Mouse (Mus musculus) c-Kit-positive CD71-negative TER-119-negative erythroid progenitor cells, embryonic 14.5 days (primary cell): ENCODE measurements around the gene Myo18a.

Experiments
- DNase-seq: peaks from one replicate; pipeline ENCODE4 v3.0.0-alpha.2; 2013; ENCODE audit warnings: low read depth

The Myo18a gene

GRCm38 (mm10) chr11:77836751-77837150 is 73.7 kb downstream of the Myo18a start:
- no peak for DNase-seq

- no peak for DNase-seq
Measured at GRCm38 (mm10) chr11:77837856-77838255, 74.8 kb downstream of the Myo18a start.

- DNase-seq = no peak
Measured at GRCm38 (mm10) chr11:77840523-77841245, 77.6 kb downstream of the Myo18a start.

DNA sequence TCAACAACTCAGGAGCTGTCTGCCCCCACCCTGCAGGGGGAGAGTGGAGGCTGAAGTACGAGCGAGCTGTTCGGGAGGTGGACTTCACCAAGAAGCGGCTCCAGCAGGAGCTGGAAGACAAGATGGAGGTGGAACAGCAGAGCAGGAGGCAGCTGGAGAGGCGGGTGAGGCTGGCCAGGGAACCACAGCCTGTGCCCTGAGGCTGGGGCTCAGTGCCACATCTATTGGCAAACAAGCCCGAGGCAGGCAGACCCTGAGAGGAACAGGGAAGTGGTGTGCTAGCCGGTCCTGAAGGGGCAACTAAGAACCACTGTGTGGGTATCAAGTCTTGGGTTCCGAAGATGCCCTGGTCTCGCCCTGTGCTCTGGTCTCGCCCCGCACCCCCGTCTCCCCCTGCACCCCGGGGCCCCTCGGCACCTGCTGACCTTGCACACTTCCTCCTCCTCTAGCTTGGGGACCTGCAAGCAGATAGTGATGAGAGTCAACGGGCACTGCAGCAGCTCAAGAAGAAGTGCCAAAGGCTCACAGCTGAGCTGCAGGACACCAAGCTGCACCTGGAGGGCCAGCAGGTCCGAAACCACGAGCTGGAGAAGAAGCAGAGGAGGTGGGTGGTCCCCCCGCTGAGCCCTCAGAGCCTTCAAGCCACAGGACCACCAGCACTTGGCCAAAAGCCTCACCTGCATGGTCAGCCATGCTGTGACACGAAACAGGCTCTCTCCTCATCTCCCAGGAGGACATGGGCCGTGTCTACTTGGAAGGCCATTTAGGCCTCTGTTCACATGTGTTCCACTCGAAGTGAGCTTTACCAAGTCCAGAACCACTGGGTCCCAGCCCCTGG is 80.2 kb downstream of the Myo18a start:
- DNase-seq = no peak

DNA sequence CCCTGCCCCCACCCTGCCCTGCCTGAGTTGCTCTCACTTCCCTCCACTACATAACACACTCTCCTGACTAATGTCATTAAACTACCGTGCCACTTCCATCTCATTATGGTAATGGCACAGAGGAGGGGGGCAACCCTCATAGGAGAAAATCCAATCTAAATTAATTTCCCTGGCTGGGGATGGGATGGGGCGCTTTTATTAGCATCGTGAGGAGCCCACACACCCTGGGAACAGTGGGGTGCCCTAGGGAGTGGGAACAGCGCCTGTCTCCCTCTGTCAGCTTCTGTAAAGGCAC is 80.8 kb downstream of the Myo18a start:
- DNase-seq = no peak

DNA sequence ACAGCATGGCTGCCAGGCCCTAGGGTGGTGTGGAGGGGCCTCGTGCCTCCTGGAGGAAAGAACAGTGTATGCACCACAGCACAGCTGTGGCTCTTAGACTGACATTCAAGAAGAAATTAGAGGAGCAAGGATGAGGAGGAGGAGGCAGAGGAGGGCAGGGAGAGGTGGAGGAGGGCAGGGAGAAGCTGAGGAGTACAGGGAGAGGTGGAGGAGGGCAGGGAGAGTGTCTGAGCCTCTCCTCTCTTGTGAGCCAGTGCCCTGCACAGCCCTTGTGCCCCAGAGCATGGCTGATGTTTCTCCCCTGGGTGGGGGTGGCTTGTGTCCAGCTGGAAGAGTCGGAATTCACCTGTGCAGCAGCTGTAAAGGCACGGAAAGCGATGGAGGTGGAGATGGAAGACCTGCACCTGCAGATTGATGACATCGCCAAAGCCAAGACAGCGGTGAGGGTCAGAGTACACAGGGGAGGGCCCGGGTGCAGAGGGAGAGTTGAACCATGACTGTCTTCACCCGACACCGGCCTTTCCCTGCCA is 84.6 kb downstream of the Myo18a start:
- no peak for DNase-seq

- no peak for DNase-seq
Measured at GRCm38 (mm10) chr11:77848131-77848530, 85.1 kb downstream of the Myo18a start.

- no peak for DNase-seq
Measured at GRCm38 (mm10) chr11:77849151-77849550, 86.1 kb downstream of the Myo18a start.

- no peak for DNase-seq
Measured at GRCm38 (mm10) chr11:77850401-77851244, 87.6 kb downstream of the Myo18a start.

DNA sequence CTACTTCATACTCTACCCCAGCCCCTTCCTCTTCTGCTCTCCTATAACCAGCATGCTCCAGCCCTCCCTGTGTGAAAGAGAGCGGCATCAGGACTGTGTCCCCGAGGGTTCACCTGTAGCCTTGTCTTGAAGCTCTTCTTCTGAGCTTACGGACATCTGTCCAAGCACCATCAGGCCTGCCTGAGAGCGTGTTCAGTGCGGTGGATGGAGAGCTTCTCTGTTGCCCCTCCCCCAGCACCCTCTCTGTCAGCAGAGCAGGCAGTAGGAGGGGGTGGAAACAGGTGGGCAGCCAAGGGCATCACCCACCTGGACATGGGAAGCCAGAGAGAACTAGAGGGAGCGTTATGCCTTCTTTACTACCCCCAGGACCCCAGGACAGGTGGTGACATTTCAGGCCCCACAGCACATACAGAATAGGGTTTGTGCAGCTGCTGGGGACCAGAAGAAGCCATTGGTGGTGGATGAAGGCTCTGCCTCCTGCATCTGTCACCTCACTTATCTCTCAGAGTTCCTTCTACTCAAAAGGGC is 88.5 kb downstream of the Myo18a start:
- DNase-seq = no peak

GRCm38 (mm10) chr11:77852195-77852594 is 89.1 kb downstream of the Myo18a start:
- DNase-seq = no peak

DNA sequence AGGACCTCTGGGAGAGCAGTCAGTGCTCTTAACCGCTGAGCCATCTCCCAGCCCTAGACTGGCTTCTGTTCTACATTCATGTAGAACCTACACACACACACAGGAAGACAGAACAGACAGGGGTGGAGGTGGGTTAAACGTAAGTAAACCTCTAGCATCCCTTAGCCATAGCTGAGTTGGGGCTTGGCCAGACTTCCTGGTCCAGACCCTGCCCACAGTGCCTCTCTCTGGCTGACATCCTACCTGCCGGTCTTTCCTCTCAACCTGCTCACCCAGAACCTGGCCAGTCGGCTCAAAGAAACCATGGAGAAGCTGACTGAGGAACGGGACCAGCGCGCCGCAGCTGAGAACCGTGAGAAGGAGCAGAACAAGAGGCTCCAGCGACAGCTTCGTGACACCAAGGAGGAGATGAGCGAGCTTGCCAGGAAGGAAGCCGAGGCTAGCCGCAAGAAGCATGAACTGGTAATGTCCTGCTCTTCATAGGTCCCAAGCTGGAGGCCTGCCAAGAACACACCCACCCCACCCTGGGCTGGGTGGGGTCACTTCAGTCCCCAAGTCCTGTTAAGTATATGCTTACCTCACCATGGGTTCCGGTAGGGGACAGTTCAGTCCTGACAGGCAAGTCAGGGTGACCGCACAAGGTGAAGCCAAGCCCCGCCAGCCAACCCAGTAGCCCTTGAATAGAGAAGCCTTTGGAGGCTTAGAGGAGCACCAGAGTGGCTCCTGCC is 90.1 kb downstream of the Myo18a start:
- DNase-seq = no peak

- no peak for DNase-seq
Measured at GRCm38 (mm10) chr11:77854641-77855040, 91.6 kb downstream of the Myo18a start.

GRCm38 (mm10) chr11:77855396-77855795 is 92.3 kb downstream of the Myo18a start:
- no peak for DNase-seq

- no peak for DNase-seq
Measured at GRCm38 (mm10) chr11:77857089-77857488, 94.0 kb downstream of the Myo18a start.

- DNase-seq = no peak
Measured at GRCm38 (mm10) chr11:77858589-77858988, 95.5 kb downstream of the Myo18a start.

- DNase-seq = no peak
Measured at GRCm38 (mm10) chr11:77860947-77861346, 97.9 kb downstream of the Myo18a start.

GRCm38 (mm10) chr11:77862887-77863286 is 99.8 kb downstream of the Myo18a start:
- DNase-seq = no peak

- DNase-seq = no peak
Measured at GRCm38 (mm10) chr11:77864771-77865170, 101.7 kb downstream of the Myo18a start.

- no peak for DNase-seq
Measured at GRCm38 (mm10) chr11:77867419-77868083, 104.5 kb downstream of the Myo18a start.

DNA sequence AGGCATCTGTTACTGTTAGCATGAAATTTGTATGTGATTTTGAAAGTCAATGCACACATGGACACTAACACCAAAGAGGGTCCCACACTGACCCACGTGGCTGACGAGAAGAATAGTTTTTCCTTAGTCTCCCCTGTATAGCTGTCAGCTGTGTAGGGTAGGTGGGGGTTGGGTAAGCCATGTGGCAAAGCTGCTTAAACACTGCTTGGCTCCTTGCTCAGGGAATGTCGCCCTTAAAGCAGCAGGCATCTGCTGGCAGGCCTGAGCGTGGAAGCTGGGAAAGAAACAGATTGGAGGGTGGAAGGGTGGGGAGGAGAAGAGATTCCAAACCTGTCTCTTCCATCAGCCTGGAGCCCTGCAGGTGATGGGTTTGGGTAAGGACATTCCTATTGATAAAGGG is 108.4 kb downstream of the Myo18a start:
- no peak for DNase-seq
